Mouse (Mus musculus) testis, adult 2 months (tissue): Measurements from ENCODE around the gene Iqsec1. TPM values are rescaled to one million over a fixed set of nuclear protein-coding genes. Genes with fewer than 3 reads are reported as not detected.

Source experiments
- H3K27ac ChIP-seq: fragments of 200-500 bp; 2 replicates; pipeline ENCODE4 v1.5.1; 2012; ENCODE audit warnings: low read depth, low read length; ENCODE audit not compliant: control insufficient read depth, insufficient read depth
- H3K27me3 ChIP-seq: fragments of 200-500 bp; 2 replicates; pipeline ENCODE4 v1.6.1; 2012; ENCODE audit warnings: mild to moderate bottlenecking, low read length, moderate library complexity; ENCODE audit not compliant: control insufficient read depth, insufficient read depth
- H3K36me3 ChIP-seq: fragments of 200-500 bp; 2 replicates; pipeline ENCODE4 v1.6.1; 2012; ENCODE audit warnings: mild to moderate bottlenecking, low read length; ENCODE audit not compliant: control insufficient read depth, insufficient read depth
- H3K4me1 ChIP-seq: fragments of 200-500 bp; 2 replicates; pipeline ENCODE4 v1.6.1; 2012; ENCODE audit warnings: low read length; ENCODE audit not compliant: control insufficient read depth, insufficient read depth
- H3K4me3 ChIP-seq: fragments of 200-500 bp; 2 replicates; pipeline ENCODE4 v1.5.1; 2012; ENCODE audit warnings: low read depth, mild to moderate bottlenecking, low read length, moderate library complexity, mixed read lengths; ENCODE audit not compliant: control insufficient read depth
- CTCF ChIP-seq: fragments of 200-500 bp; IDR thresholded peaks from 2 replicates; pipeline ENCODE4 v1.5.1; 2012; ENCODE audit warnings: low read depth, mild to moderate bottlenecking, inconsistent platforms, low read length, moderate library complexity; ENCODE audit not compliant: control insufficient read depth, insufficient read depth, insufficient replicate concordance
- POLR2A ChIP-seq: fragments of 200-500 bp; IDR thresholded peaks from 2 replicates; pipeline ENCODE4 v1.6.1; 2012; ENCODE audit warnings: low read depth, mild to moderate bottlenecking, inconsistent platforms, low read length, moderate library complexity; ENCODE audit not compliant: control insufficient read depth
- polyA plus RNA-seq: library from polyadenylated mRNA; depleted of rRNA; stranded (reverse); fragments of >200 nt; gene quantifications from 2 replicates; pipeline ENCODE4 v1.2.3, GENCODE M21; 2012; rRNA removed

The Iqsec1 gene
- polyA plus RNA-seq, result 47.2 and 49.8 TPM in 2 replicates

- TF ChIP-seq CTCF, result peak; percentile 14; the same call in 1 of the 2 replicates
- TF ChIP-seq POLR2A, result 0 out of 2 replicates have a peak, but pooled peaks have one; percentile 32
- H3K4me1 ChIP-seq, result peaks cover 8% of the 10 kb centered on the region
- peak within 1 kb of the TSS; percentile 80 for H3K4me3 ChIP-seq
- no peaks in the 10 kb centered on the region; the same call in 1 of the 2 replicates for H3K27me3 ChIP-seq
- peak within 1 kb of the TSS; percentile 69 for H3K27ac ChIP-seq
- H3K36me3 ChIP-seq, result no peaks in the 10 kb centered on the region
These were observed at the start of gene Iqsec1 for GRCm38 (mm10) chr6:90988648-90989317. Gene Iqsec1, minus strand, starts transcription at chr6:90988685.

GRCm38 (mm10) chr6:91028256-91028655 lies 39.8 kb upstream of the Iqsec1 start:
- no peak for TF ChIP-seq CTCF
- no peak for TF ChIP-seq POLR2A
- Histone ChIP-seq H3K4me1 (no peaks in the 10 kb centered on the region), H3K27me3 (no peaks in the 10 kb centered on the region), H3K36me3 (no peaks in the 10 kb centered on the region), H3K27ac (no peak overlapping the region), H3K4me3 (no peak overlapping the region)

DNA sequence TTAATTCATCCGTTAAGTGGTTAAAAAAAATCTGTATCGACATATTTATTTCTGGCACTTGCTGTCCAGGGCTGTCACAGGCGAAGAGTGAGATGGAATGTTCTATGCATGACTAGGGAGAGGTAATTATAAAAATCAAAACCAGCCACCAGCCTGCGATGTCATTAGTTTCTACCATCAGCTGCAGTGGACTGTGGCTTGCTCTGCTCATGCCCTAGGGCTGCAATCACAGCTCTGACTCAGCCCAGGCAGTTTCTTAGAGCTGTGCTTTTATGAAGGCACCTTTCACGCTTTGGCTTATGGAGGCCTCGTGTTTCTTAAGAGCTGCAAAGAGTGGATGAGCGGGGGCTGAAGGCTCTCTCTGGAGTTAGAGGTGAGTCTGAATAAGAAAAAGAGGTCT lies 32.3 kb upstream of the Iqsec1 start:
- Histone ChIP-seq H3K27me3 (no peaks in the 10 kb centered on the region), H3K4me1 (no peaks in the 10 kb centered on the region), H3K27ac (no peak overlapping the region), H3K4me3 (no peak overlapping the region), H3K36me3 (no peaks in the 10 kb centered on the region)
- TF ChIP-seq CTCF (no peak), POLR2A (no peak)

DNA sequence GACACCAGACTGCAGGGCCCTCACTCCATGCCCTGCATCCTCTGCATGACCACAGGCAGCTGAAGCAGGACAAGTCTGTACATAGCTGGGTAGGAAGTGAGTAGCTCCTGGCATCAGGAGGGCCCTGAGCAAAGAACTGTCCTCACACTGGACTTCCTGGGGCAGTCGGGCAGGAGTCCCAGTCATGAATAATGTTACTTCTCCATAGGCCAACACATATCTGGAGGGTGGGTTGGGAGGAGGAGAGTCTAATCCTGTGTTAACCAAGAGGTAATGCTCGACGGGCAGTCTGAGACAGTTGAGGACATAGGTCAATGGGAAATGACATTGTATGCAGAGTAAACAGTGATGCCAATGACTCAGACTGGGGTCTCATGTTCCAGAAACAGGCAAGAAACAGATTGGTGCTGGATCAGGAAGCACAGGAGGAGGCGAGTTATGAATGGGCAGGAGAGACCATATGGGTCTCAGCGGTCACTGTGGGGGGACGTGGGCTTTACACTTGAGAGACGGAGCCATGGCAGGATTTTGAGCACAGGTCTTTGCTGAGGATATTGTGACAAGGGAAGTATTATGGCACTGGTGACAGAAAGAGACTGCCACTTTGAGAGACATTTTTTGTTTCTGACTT lies 28.2 kb upstream of the Iqsec1 start:
- H3K36me3 ChIP-seq, result no peaks in the 10 kb centered on the region
- no peaks in the 10 kb centered on the region for H3K4me1 ChIP-seq
- H3K4me3 ChIP-seq, result no peak overlapping the region
- no peak overlapping the region for H3K27ac ChIP-seq
- TF ChIP-seq POLR2A (no peak), CTCF (no peak)
- no peaks in the 10 kb centered on the region for H3K27me3 ChIP-seq

DNA sequence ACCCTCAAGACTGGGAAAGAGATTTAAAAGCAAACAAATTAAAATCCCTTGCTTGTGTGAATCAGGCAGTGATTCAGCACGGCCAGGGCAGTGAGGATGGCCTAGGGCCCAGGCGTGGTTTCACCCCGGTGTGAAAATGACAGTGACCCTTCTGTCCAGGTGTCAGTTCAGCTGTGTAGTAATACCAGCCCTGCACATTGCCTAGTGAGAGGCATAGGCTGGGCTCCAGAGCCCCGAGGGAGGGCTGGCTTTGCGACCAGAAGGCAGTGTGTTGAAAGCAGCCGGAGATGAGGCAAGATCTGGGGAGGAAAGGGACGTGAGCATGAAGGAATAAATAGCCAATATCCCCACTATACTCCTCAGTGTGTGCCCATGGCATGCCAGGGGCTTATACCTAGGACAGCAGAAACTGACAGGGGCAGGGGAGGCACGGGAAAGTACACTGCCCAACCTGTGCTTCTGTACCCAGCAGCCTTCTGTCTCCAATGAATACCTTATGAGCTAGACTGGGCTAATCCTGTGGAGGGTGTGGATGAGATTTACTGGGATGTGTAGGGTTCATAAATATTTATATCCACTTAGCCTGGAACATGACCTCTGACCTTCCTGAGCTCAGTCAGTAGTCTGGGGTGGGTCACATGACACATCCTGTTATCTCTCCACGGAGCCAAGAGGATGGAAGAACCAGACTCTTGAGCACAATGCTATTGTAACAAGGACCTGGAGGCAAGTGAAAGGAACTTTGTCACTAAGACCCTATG lies 25.9 kb upstream of the Iqsec1 start:
- TF ChIP-seq POLR2A (no peak), CTCF (no peak)

DNA sequence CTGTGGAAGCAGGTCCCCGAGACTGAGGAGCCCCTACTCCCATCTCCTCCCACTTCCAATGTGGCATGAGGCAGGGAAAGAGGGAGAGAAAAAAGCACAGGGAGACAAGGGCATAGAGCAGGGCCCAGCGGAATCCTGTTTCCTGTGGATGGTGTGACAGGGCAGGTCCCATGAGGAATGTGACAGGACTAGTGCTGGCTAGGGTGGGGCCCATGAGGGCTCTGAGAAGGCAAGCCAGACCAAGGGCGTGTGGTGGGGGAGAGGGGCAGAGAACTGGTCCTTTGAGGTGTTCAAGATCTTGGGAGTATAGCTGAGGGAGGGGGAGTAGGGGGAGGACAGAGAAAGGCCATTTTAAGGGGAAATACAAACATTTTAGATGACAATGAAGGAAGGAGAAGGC lies 24.0 kb upstream of the Iqsec1 start:
- Histone ChIP-seq H3K4me1 (no peaks in the 10 kb centered on the region), H3K27me3 (no peaks in the 10 kb centered on the region), H3K36me3 (no peaks in the 10 kb centered on the region), H3K4me3 (no peak overlapping the region), H3K27ac (no peak overlapping the region)
- no peak for TF ChIP-seq POLR2A
- no peak for TF ChIP-seq CTCF

More for the DNA sequence above, 25.9 kb upstream of the Iqsec1 start:
- H3K36me3 ChIP-seq, result no peaks in the 10 kb centered on the region
- no peak overlapping the region for H3K27ac ChIP-seq
- no peaks in the 10 kb centered on the region for H3K27me3 ChIP-seq
- H3K4me3 ChIP-seq, result no peak overlapping the region
- H3K4me1 ChIP-seq, result no peaks in the 10 kb centered on the region

GRCm38 (mm10) chr6:91011568-91011967 lies 23.1 kb upstream of the Iqsec1 start:
- Histone ChIP-seq H3K27me3 (no peaks in the 10 kb centered on the region), H3K4me3 (no peak overlapping the region), H3K36me3 (no peaks in the 10 kb centered on the region), H3K27ac (no peak overlapping the region), H3K4me1 (no peaks in the 10 kb centered on the region)
- TF ChIP-seq CTCF, result no peak
- no peak for TF ChIP-seq POLR2A
